Mouse (Mus musculus) regulatory T cell (primary cell): ENCODE results near the gene Suv39h2.

Source experiments
- in situ Hi-C: fragments of 300-600 bp; cut with MboI, MseI; formaldehyde crosslinking; loops from one replicate; pipeline ENCODE4 v1.15.1; 2025; ENCODE audit warnings: high pct_unique_total_duplicates

Suv39h2 gene

DNA sequence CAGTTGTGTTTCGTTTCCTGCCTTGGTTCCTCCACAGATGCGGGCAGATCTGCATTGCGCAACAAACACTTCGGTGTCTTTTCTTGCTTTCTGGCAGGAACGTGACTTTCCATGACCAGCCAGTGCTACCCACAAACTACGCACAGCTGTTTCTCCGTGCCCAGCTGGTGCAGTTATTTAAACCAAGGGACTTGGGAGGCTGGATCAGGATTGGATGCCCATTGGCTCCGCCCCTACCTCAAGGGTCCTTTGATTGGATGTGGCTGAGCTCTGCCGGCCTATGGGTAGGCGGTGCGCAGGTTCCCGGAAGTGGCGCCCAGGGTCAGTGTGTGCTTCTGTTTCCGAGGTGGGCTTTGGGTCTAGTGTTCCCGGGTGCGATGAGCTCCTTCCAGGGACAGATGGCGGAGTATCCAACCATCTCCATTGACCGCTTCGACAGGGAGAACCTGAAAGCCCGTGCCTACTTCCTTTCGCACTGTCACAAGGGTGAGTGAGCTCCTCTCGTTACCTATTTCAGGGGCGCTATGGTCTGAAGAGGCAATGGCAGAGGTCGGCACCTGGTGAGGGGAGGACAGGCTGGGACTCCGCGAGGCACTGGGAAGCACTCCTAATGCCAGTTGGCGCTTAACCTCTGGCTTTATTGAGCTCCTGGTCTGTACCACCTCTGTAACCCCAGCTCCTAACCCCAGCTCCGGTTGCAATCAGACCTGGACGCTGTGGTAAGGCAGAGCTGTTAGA lies 50.8 kb downstream of the Suv39h2 start, which contains the start of gene Dclre1c:
TSS of gene Dclre1c (plus strand) at position 291 of the 738 bp plus-strand sequence.
- in situ Hi-C loops = loop anchor here (5.0 to 10.0 kb wide), 3 partner anchors 48 to 291 kb away; partner anchors contain the start of gene Acbd7

DNA sequence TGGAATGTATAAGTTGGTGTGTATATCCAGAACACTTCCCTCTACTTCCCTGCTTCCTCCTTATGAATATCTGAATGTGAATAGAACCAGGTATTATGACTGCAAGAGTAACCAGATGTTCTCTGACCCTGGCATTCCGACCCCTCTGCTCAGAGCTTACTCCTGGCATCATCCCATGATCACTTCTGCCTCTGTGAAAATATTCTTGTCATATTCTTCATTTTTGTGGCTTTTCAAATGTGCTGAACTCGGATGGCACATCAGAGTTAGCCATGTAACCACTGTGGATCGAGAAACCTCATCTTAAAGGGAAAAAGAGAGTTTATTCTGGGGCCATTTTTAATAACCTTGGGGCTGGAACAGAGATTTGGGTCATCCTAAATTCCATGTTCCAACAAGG lies 52.3 kb downstream of the Suv39h2 start, which contains the start of gene Meig1:
TSS of gene Meig1 (minus strand) at position 101 of the 400 bp plus-strand sequence.
- in situ Hi-C loops = loop anchor here (5.0 to 10.0 kb wide), 3 partner anchors 50 to 292 kb away; partner anchors contain the start of gene Acbd7

DNA sequence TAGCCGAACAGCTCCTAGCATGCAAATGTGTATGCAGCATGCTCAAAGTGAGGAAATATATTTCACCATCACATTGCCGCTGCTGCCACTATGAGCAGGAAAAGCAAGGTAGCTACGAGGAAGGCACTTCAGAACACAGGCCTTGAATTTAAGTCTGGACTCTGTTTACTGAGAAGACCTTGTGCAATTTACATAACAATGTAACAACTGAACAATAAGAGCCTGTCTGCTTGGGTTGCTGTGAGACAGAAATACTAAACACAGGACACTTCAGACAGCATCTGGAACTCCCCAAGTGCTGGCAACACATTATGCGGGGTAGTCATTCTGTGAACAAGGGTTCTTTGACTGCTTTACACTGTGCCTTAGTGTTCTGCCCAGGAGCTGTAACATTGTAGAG lies 54.7 kb downstream of the Suv39h2 start:
- in situ Hi-C loops = loop anchor here (5.0 to 10.0 kb wide), 3 partner anchors 52 to 295 kb away; partner anchors contain the start of gene Acbd7

DNA sequence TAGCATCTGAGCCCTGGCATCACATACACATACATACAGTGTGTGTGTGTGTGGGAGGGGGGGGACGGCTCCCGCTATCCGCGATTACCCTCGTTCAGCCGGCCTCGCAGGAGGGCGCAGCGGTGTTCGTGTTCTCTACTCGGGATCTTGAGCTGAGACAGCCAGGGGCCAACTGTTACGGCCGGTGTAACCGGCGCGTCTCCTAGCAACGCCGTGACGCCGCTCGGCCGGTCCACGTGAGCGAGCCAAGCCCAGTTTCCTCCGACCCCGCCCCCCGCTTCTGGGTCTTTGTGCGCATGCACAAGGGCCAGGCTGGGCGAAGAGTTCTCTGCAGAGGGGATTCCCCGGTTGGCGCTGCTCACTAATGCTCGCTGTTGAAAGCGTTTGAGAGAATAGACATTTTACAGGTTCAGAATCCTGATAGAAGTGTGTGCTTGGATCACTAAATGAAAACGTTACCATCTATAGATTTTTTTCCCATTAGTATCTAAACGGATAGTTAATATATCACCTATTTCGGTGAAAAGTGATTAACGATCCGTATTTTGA lies 55.9 kb downstream of the Suv39h2 start:
- in situ Hi-C loops = loop anchor here (10.0 kb wide), 1 partner anchor 1816 kb away; no protein-coding TSS in a partner anchor

DNA sequence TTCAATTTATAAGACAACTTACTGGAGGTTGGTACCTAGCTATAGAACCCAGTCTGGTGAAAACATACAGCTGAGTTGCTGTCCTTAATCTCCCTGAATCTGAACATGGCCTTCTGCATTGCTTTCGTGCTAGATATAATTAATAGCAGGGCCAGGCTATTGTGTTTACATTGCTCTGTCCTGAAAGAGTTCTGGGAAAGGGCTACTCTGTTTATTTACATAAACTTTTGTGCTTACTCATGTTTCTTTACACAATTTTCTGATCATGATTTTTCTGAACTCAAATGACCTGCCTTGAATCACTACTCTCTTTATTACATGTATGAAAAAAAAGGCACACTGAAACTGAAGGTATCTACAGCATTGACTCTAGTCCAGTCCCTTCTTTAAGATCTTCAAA lies 59.2 kb downstream of the Suv39h2 start:
- in situ Hi-C loops = loop anchor here (10.0 kb wide), 1 partner anchor 1819 kb away; no protein-coding TSS in a partner anchor

DNA sequence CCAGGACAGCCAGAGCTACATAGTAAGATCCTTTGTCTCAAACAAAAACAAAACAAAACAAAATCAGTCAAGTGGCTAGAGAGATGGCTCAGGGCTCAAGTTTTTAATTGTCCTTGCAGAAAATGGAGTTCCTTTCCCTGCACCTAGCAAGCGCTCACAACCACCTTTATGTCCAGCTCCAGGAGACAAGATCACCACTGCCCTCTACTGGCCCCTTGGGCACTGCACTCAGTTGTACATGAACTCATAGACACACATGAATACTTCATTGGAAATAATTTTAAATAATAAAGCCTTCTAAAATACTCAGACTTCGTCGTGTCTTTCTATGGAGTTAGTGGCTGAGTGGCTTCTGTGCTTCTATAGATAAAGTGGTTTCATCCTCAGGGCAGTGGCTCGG lies 60.6 kb downstream of the Suv39h2 start:
- in situ Hi-C loops = loop anchor here (5.0 to 10.0 kb wide), 2 partner anchors 292 to 1821 kb away; no protein-coding TSS in a partner anchor

DNA sequence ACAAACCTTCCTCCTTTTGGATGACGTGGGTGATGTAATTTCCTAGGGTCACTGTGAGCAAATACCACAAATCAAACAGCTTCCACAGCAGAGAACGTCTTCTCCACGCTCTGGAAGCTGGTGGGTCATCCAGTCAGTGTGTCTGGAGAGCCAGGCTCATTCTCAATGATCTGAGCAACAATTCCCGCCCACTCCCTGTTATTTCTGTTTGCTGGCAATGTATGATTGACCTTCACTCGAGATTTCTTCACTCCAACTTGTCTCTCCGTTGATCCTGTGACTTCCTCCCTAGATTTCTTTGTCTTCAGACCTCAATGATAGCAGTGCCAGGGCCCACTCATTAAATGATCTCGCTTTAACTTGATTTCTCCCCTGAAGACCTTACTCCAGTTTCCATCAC lies 67.1 kb downstream of the Suv39h2 start:
- in situ Hi-C loops = loop anchor here (5.0 kb wide), 1 partner anchor 50 kb away; no protein-coding TSS in a partner anchor

DNA sequence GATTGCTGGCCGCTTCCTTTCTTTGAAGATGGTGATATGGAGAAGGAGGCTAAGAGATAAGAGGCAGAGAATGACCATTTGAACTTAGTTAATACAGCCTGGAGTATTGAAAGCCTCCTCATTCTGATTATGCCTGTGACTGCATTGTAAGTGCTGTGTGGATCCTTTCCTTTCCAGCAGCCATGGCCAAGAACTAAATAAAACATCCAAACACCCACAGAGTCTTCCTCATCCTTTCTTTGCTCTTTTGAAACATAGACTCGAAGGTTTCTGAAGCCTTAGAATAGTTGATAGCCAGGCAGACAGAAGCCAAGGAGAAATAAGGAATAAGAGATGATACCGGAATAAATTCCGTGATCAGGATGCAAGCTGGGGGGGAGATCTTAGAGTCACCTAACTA lies 68.8 kb downstream of the Suv39h2 start:
- in situ Hi-C loops = loop anchor here (5.0 kb wide), 1 partner anchor 49 kb away; no protein-coding TSS in a partner anchor
